Mouse (Mus musculus) brain, embryonic 14.5 days (tissue): ENCODE measurements around the gene Gtf2h1.

Experiments
- CTCF ChIP-seq: fragments of 200-500 bp; IDR thresholded peaks from 2 replicates; pipeline ENCODE4 v1.5.1; 2012; ENCODE audit warnings: inconsistent platforms, mild to moderate bottlenecking, moderate library complexity, borderline replicate concordance; ENCODE audit not compliant: insufficient read depth, insufficient read length; ENCODE audit errors: extremely low read depth
- POLR2A ChIP-seq: fragments of 200-500 bp; IDR thresholded peaks from 2 replicates; pipeline ENCODE4 v1.6.1; 2012; ENCODE audit warnings: mild to moderate bottlenecking, inconsistent platforms, borderline replicate concordance; ENCODE audit not compliant: poor library complexity, insufficient read depth, insufficient read length, severe bottlenecking; ENCODE audit errors: extremely low read depth

DNA sequence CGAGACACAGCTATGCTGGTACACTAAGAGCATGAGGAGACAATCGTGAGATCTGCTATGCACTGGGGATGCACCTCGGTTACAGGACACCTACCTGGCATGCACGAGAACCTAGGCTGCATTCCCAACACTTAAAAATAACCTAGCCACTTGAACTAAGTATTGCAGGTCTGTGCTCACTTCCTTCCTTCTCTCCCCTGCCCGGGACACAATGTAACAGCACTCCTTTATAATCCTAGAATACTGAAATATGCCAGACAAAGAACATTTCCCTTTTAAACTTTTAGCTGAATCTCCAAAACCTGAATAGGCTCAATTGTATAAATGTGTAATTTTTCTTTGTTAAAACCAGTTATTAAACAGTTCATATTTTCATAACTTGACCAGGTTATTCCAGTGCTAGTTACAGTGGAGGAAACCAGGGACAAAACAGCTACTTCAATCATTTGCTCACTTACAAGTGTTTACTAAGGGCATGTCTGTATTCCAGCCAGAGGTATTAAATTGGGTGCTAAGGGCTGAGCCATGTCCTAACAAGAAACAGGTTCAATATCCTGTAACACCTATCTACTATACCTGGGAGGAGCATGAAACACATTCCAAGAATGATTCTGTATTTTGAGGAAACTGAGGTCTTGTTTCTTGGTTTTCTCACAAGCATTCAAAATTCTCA is 6.6 kb upstream of the Gtf2h1 start:
- TF ChIP-seq POLR2A (no peak), CTCF (no peak)
